Mouse (Mus musculus) bone marrow macrophage, adult 2 months (primary cell): ENCODE data around the gene Kdm6a.

Source experiments
- CTCF ChIP-seq: IDR thresholded peaks from 2 replicates; pipeline ENCODE4 v1.5.1; 2012; ENCODE audit warnings: low read depth, mild to moderate bottlenecking, low read length, moderate library complexity
- POLR2A ChIP-seq: IDR thresholded peaks from 2 replicates; pipeline ENCODE4 v1.6.1; 2012; ENCODE audit warnings: mild to moderate bottlenecking, low read depth, low read length, borderline replicate concordance

DNA sequence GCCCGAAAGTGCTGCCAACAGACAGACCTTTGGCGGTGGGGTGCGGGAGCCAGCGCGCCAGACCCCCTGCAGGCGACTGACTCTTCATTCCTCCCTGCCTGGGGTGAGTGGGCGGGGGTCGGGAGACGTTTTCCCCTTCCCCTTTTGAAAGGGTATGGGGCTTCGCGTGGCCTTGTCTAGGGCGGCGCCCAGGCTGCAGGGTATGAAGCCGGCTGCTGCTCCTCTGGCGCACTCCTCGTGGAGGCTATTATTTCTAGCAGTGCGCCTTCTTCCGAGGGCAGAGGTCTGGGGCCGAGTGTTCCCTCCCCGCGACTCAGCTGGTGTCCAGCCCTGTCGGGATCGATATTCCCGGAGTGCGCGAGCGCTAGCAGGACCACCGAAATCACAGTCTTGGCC lies 581 bp upstream of the Kdm6a start:
- TF ChIP-seq POLR2A (no peak), CTCF (no peak)
